Mouse (Mus musculus) leukemia stem cell, adult 10-12 weeks (primary cell): ENCODE results near the gene 4930426L09Rik. TPM values are rescaled to one million over a fixed set of nuclear protein-coding genes. Genes with fewer than 3 reads are reported as not detected.

Experiments used
- polyA plus RNA-seq: library from polyadenylated mRNA; stranded (reverse); fragments of >175 nt; gene quantifications from 2 replicates; pipeline ENCODE4 v1.2.3, GENCODE M21; 2012; ENCODE audit warnings: low replicate concordance

Gene 4930426L09Rik
- 0.19 and 0.44 TPM in 2 replicates for polyA plus RNA-seq

DNA sequence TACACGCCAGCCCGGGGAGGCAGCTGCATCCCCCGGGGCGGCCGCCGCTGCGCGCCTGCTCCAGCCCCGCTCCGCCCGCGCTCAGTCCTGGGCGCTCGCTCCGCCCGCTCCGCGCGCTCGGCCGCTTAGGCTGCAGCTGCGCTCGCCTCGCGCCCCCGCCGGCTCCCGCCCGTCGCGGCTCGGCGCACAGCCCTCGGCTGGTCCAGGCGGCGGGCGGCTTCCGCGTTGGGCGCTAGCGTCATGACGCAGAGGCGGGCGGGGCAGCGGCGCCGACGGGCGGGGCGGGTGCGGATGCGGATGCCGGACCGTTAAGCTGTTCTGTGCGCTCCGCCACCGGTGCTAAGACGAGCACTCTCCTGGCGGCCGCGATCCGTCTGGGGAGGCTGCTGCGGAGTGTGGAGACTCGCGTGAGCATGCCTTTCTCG, at the start of gene 4930426L09Rik, which contains the start of gene Pip4k2a:
TSS of gene 4930426L09Rik (plus strand) at position 290 of the 425 bp plus-strand sequence.
TSS of gene Pip4k2a (minus strand) at position 73 of the 425 bp plus-strand sequence.

Other genes with a start within 250 kb of the 4930426L09Rik start
- gene Pip4k2a, start 217 bp upstream of the 4930426L09Rik start, polyA plus RNA-seq: 13.9 and 15.7 TPM in 2 replicates
- gene Armc3, start 201.0 kb downstream of the 4930426L09Rik start, polyA plus RNA-seq: 0.08 TPM in 1 of 2 replicates, not detected in the other